Mouse (Mus musculus) erythroblast, adult 5-6 weeks (primary cell): ENCODE data around the gene Slc16a10. TPM values are rescaled to one million over a fixed set of nuclear protein-coding genes. Genes with fewer than 3 reads are reported as not detected.

ENCODE experiments used
- total RNA-seq, 2 experiments: library from RNA; stranded (forward) in 1 of 2; stranded (reverse) in 1 of 2; fragments of 150-400 nt in 1 of 2; fragments of 200-764, 138-1000 nt in 1 of 2; gene quantifications; 2 replicates each; pipeline versions ENCODE4 v1.2.3 to v1.2.4; 2015 to 2017; ENCODE audit warnings: low replicate concordance in 2 of 2

Gene Slc16a10
- total RNA-seq, 2 experiments from 2014 or later, result 459 to 461 TPM

Other genes starting within 250 kb of the Slc16a10 start
- gene Mfsd4b4, start 243.0 kb downstream of the Slc16a10 start, total RNA-seq (2015; ENCODE audit: low replicate concordance), result not detected in 2 replicates
- gene Mfsd4b4, start 243.0 kb downstream of the Slc16a10 start, total RNA-seq (2017; ENCODE audit: low replicate concordance), result 0.28 and 1.3 TPM in 2 replicates
- not detected in 2 replicates for gene Mfsd4b2, start 215.3 kb downstream of the Slc16a10 start, total RNA-seq (2015; ENCODE audit: low replicate concordance)
- not detected in 2 replicates for gene Mfsd4b2, start 215.3 kb downstream of the Slc16a10 start, total RNA-seq (2017; ENCODE audit: low replicate concordance)
- gene Mfsd4b3, start 182.1 kb downstream of the Slc16a10 start, total RNA-seq (2015; ENCODE audit: low replicate concordance), result not detected in 2 replicates
- 0.70 TPM in 1 of 2 replicates, not detected in the other for gene Mfsd4b3, start 182.1 kb downstream of the Slc16a10 start, total RNA-seq (2017; ENCODE audit: low replicate concordance)
- not detected in 2 replicates for gene Mfsd4b5, start 155.6 kb downstream of the Slc16a10 start, total RNA-seq (2015; ENCODE audit: low replicate concordance)
- gene Mfsd4b5, start 155.6 kb downstream of the Slc16a10 start, total RNA-seq (2017; ENCODE audit: low replicate concordance), result 0.28 and 0.34 TPM in 2 replicates
- gene Mfsd4b1, start 117.0 kb downstream of the Slc16a10 start, total RNA-seq (2015; ENCODE audit: low replicate concordance), result 1.5 TPM in 1 of 2 replicates, not detected in the other
- gene Mfsd4b1, start 117.0 kb downstream of the Slc16a10 start, total RNA-seq (2017; ENCODE audit: low replicate concordance), result not detected in 2 replicates
- 24.6 and 26.8 TPM in 2 replicates for gene Rpf2, start 104.8 kb upstream of the Slc16a10 start, total RNA-seq (2015; ENCODE audit: low replicate concordance)
- gene Rpf2, start 104.8 kb upstream of the Slc16a10 start, total RNA-seq (2017; ENCODE audit: low replicate concordance), result 24.8 and 31.6 TPM in 2 replicates
- 14.4 and 28.6 TPM in 2 replicates for gene Gtf3c6, start 115.8 kb upstream of the Slc16a10 start, total RNA-seq (2015; ENCODE audit: low replicate concordance)
- gene Gtf3c6, start 115.8 kb upstream of the Slc16a10 start, total RNA-seq (2017; ENCODE audit: low replicate concordance), result 16.7 and 28.5 TPM in 2 replicates
- gene Amd1, start 159.9 kb upstream of the Slc16a10 start, total RNA-seq (2015; ENCODE audit: low replicate concordance), result 49.9 and 70.3 TPM in 2 replicates
- 60.2 and 63.1 TPM in 2 replicates for gene Amd1, start 159.9 kb upstream of the Slc16a10 start, total RNA-seq (2017; ENCODE audit: low replicate concordance)
- gene Cdk19, start 197.3 kb upstream of the Slc16a10 start, total RNA-seq (2015; ENCODE audit: low replicate concordance), result 13.6 and 21.9 TPM in 2 replicates
- 11.4 and 12.0 TPM in 2 replicates for gene Cdk19, start 197.3 kb upstream of the Slc16a10 start, total RNA-seq (2017; ENCODE audit: low replicate concordance)